Mouse (Mus musculus) MEL (cell line): Measurements from ENCODE around the gene Rin2. TPM values are rescaled to one million over a fixed set of nuclear protein-coding genes. Genes with fewer than 3 reads are reported as not detected.

Experiments used
- DNase-seq: peaks from one replicate; pipeline ENCODE4 v3.0.0; 2011; ENCODE audit warnings: low read depth, low spot score
- H3K27ac ChIP-seq: 2 replicates; pipeline ENCODE4 v1.5.1; 2012; ENCODE audit warnings: low read depth, mild to moderate bottlenecking, control low read depth, low read length, moderate library complexity; ENCODE audit not compliant: control insufficient read depth
- H3K27me3 ChIP-seq, 2 experiments: fragments of 150-350 bp in 1 of 2; sonication (generic) in 1 of 2; 2 replicates each; pipeline ENCODE4 v1.6.1; 2012; ENCODE audit warnings: low read length in 2 of 2, mild to moderate bottlenecking in 2 of 2, improper control_type of control experiment in 1 of 2, moderate library complexity in 1 of 2; ENCODE audit not compliant: insufficient read depth in 2 of 2, control insufficient read depth in 1 of 2
- H3K36me3 ChIP-seq, 2 experiments: 2 replicates each; pipeline ENCODE4 v1.6.1; 2012 to 2014; ENCODE audit warnings: low read length in 2 of 2, improper control_type of control experiment in 1 of 2, inconsistent platforms in 1 of 2, mild to moderate bottlenecking in 1 of 2; ENCODE audit not compliant: insufficient read depth in 2 of 2, control insufficient read depth in 1 of 2
- H3K4me1 ChIP-seq, 2 experiments: fragments of 150-350 bp in 1 of 2; sonication (generic) in 1 of 2; 2 replicates each; pipeline ENCODE4 v1.6.1; 2012; ENCODE audit warnings: low read length in 2 of 2, improper control_type of control experiment in 1 of 2, mild to moderate bottlenecking in 1 of 2; ENCODE audit not compliant: insufficient read depth in 2 of 2, control insufficient read depth in 1 of 2
- H3K4me3 ChIP-seq, 2 experiments: fragments of 150-350 bp in 1 of 2; sonication (generic) in 1 of 2; 2 replicates each; pipeline ENCODE4 v1.5.1; 2012; ENCODE audit warnings: low read depth in 2 of 2, low read length in 2 of 2, mild to moderate bottlenecking in 2 of 2, moderate library complexity in 2 of 2, control low read depth in 1 of 2, improper control_type of control experiment in 1 of 2; ENCODE audit not compliant: control insufficient read depth in 1 of 2, insufficient read depth in 1 of 2
- H3K79me2 ChIP-seq: 2 replicates; pipeline ENCODE4 v1.6.1; 2012; ENCODE audit warnings: mild to moderate bottlenecking, low read length, moderate library complexity; ENCODE audit not compliant: control insufficient read depth, poor library complexity, insufficient read depth
- H3K9ac ChIP-seq: 2 replicates; pipeline ENCODE4 v1.6.1; 2012; ENCODE audit warnings: low read depth, mild to moderate bottlenecking, control low read depth, low read length, moderate library complexity; ENCODE audit not compliant: control insufficient read depth, poor library complexity, severe bottlenecking
- H3K9me3 ChIP-seq: fragments of 150-350 bp; sonication (generic); replicated peaks from 2 replicates; pipeline ENCODE4 v1.6.1; 2012; ENCODE audit warnings: mild to moderate bottlenecking, low read length, improper control_type of control experiment, moderate library complexity; ENCODE audit not compliant: insufficient read depth
- BHLHE40 ChIP-seq: IDR thresholded peaks from 2 replicates; pipeline ENCODE4 v1.6.1; 2012; ENCODE audit warnings: low read depth, mild to moderate bottlenecking, inconsistent platforms, low read length, improper control_type of control experiment, borderline replicate concordance
- CHD1 ChIP-seq: IDR thresholded peaks from 2 replicates; pipeline ENCODE4 v1.6.1; 2012; ENCODE audit warnings: low read depth, mild to moderate bottlenecking, inconsistent platforms, low read length, improper control_type of control experiment
- CHD2 ChIP-seq: IDR thresholded peaks from 2 replicates; pipeline ENCODE4 v1.6.1; 2011; ENCODE audit warnings: low read length, improper control_type of control experiment
- CTCF ChIP-seq, 3 experiments: IDR thresholded peaks in 2 of 3; conservative IDR thresholded peaks in 1 of 3; 2 replicates each; pipeline ENCODE4 v1.5.1; 2011 to 2012; ENCODE audit warnings: low read length in 3 of 3, low read depth in 2 of 3, mild to moderate bottlenecking in 2 of 3, improper control_type of control experiment in 1 of 3, inconsistent platforms in 1 of 3, mixed read lengths in 1 of 3, moderate library complexity in 1 of 3; ENCODE audit not compliant: control insufficient read depth in 1 of 3, insufficient read depth in 1 of 3, poor library complexity in 1 of 3, severe bottlenecking in 1 of 3
- E2F4 ChIP-seq: IDR thresholded peaks from 2 replicates; pipeline ENCODE4 v1.6.1; 2011; ENCODE audit warnings: low read depth, low read length, improper control_type of control experiment, borderline replicate concordance
- ELF1 ChIP-seq: IDR thresholded peaks from 2 replicates; pipeline ENCODE4 v1.6.1; 2014; ENCODE audit warnings: low read depth, mild to moderate bottlenecking, inconsistent platforms, low read length, improper control_type of control experiment, moderate library complexity
- EP300 ChIP-seq, 2 experiments: IDR thresholded peaks; 2 replicates each; pipeline ENCODE4 v1.6.1; 2011; ENCODE audit warnings: improper control_type of control experiment in 2 of 2, low read length in 2 of 2, low read depth in 1 of 2, mild to moderate bottlenecking in 1 of 2
- GABPA ChIP-seq: IDR thresholded peaks from 2 replicates; pipeline ENCODE4 v1.6.1; 2012; ENCODE audit warnings: low read depth, mild to moderate bottlenecking, inconsistent platforms, low read length, improper control_type of control experiment, moderate library complexity
- GATA1 ChIP-seq: IDR thresholded peaks from 2 replicates; pipeline ENCODE4 v1.6.1; 2011; ENCODE audit warnings: low read depth, low read length, improper control_type of control experiment
- HCFC1 ChIP-seq: IDR thresholded peaks from 2 replicates; pipeline ENCODE4 v1.6.1; 2012; ENCODE audit warnings: low read depth, mild to moderate bottlenecking, inconsistent platforms, low read length, improper control_type of control experiment, moderate library complexity
- MAFK ChIP-seq: IDR thresholded peaks from 2 replicates; pipeline ENCODE4 v1.6.1; 2011; ENCODE audit warnings: low read depth, mild to moderate bottlenecking, low read length, improper control_type of control experiment, borderline replicate concordance
- MAX ChIP-seq: IDR thresholded peaks from 2 replicates; pipeline ENCODE4 v1.6.1; 2011; ENCODE audit warnings: low read length, improper control_type of control experiment
- MEF2A ChIP-seq: IDR thresholded peaks from 2 replicates; pipeline ENCODE4 v1.6.1; 2014; ENCODE audit warnings: low read depth, mild to moderate bottlenecking, inconsistent platforms, low read length, improper control_type of control experiment; ENCODE audit not compliant: poor library complexity, insufficient replicate concordance, severe bottlenecking; ENCODE audit errors: extremely low read depth
- MYC ChIP-seq: IDR thresholded peaks from 2 replicates; pipeline ENCODE4 v1.6.1; 2011; ENCODE audit warnings: low read depth, mild to moderate bottlenecking, low read length, improper control_type of control experiment, moderate library complexity
- NELFE ChIP-seq: IDR thresholded peaks from 2 replicates; pipeline ENCODE4 v1.6.1; 2011; ENCODE audit warnings: low read depth, low read length, improper control_type of control experiment
- NRF1 ChIP-seq: IDR thresholded peaks from 2 replicates; pipeline ENCODE4 v1.6.1; 2014; ENCODE audit warnings: low read depth, mild to moderate bottlenecking, inconsistent platforms, low read length, improper control_type of control experiment, moderate library complexity; ENCODE audit not compliant: poor library complexity, insufficient read depth, severe bottlenecking
- POLR2A ChIP-seq, 2 experiments: IDR thresholded peaks; 2 replicates each; pipeline ENCODE4 v1.6.1; 2011 to 2012; ENCODE audit warnings: low read length in 2 of 2, mild to moderate bottlenecking in 2 of 2, control low read depth in 1 of 2, improper control_type of control experiment in 1 of 2, low read depth in 1 of 2, moderate library complexity in 1 of 2; ENCODE audit not compliant: control insufficient read depth in 1 of 2, insufficient read depth in 1 of 2, poor library complexity in 1 of 2
- POLR2AphosphoS2 ChIP-seq: IDR thresholded peaks from 2 replicates; pipeline ENCODE4 v1.6.1; 2011; ENCODE audit warnings: low read length, improper control_type of control experiment
- RCOR1 ChIP-seq: IDR thresholded peaks from 2 replicates; pipeline ENCODE4 v1.6.1; 2012; ENCODE audit warnings: low read depth, mild to moderate bottlenecking, inconsistent platforms, low read length, improper control_type of control experiment
- SIN3A ChIP-seq: IDR thresholded peaks from 2 replicates; pipeline ENCODE4 v1.6.1; 2012; ENCODE audit warnings: low read length, improper control_type of control experiment, inconsistent platforms
- TCF12 ChIP-seq: IDR thresholded peaks from 2 replicates; pipeline ENCODE4 v1.6.1; 2014; ENCODE audit warnings: low read depth, mild to moderate bottlenecking, inconsistent platforms, low read length, improper control_type of control experiment, moderate library complexity
- UBTF ChIP-seq: IDR thresholded peaks from 2 replicates; pipeline ENCODE4 v1.6.1; 2012; ENCODE audit warnings: low read depth, mild to moderate bottlenecking, inconsistent platforms, low read length, improper control_type of control experiment, moderate library complexity, borderline replicate concordance; ENCODE audit not compliant: insufficient read depth
- USF1 ChIP-seq: IDR thresholded peaks from 2 replicates; pipeline ENCODE4 v1.6.1; 2014; ENCODE audit warnings: low read depth, mild to moderate bottlenecking, inconsistent platforms, low read length, improper control_type of control experiment, moderate library complexity
- USF2 ChIP-seq, 2 experiments: IDR thresholded peaks; 2 replicates each; pipeline ENCODE4 v1.6.1; 2011 to 2012; ENCODE audit warnings: improper control_type of control experiment in 2 of 2, low read length in 2 of 2, borderline replicate concordance in 1 of 2, inconsistent platforms in 1 of 2, low read depth in 1 of 2, mild to moderate bottlenecking in 1 of 2; ENCODE audit not compliant: insufficient read depth in 1 of 2
- ZC3H11A ChIP-seq: IDR thresholded peaks from 2 replicates; pipeline ENCODE4 v1.6.1; 2012; ENCODE audit warnings: low read depth, mild to moderate bottlenecking, inconsistent platforms, low read length, improper control_type of control experiment
- ZKSCAN1 ChIP-seq: IDR thresholded peaks from 2 replicates; pipeline ENCODE4 v1.6.1; 2012; ENCODE audit warnings: low read depth, mild to moderate bottlenecking, inconsistent platforms, low read length, improper control_type of control experiment, moderate library complexity
- ZNF384 ChIP-seq: IDR thresholded peaks from 2 replicates; pipeline ENCODE4 v1.6.1; 2012; ENCODE audit warnings: low read depth, mild to moderate bottlenecking, inconsistent platforms, low read length, improper control_type of control experiment
- polyA plus RNA-seq, 2 experiments: library from polyadenylated mRNA; stranded (reverse) in 1 of 2; unstranded in 1 of 2; fragments of >175 nt in 1 of 2; fragments of >200 nt in 1 of 2; gene quantifications; 2 replicates each; pipeline versions ENCODE4 v1.2.1 to v1.2.4; 2012; ENCODE audit warnings: low replicate concordance in 2 of 2, low read depth in 1 of 2; ENCODE audit not compliant: insufficient read length in 2 of 2, insufficient read depth in 1 of 2, missing spikeins in 1 of 2
- total RNA-seq: library from RNA; depleted of rRNA; stranded (reverse); fragments of 300-350 nt; gene quantifications from 2 replicates; pipeline ENCODE4 v1.2.3, GENCODE M21; 2012

Rin2 gene
- total and polyA plus RNA-seq, 3 experiments, result 0.01 TPM; not detected in 2

DNA sequence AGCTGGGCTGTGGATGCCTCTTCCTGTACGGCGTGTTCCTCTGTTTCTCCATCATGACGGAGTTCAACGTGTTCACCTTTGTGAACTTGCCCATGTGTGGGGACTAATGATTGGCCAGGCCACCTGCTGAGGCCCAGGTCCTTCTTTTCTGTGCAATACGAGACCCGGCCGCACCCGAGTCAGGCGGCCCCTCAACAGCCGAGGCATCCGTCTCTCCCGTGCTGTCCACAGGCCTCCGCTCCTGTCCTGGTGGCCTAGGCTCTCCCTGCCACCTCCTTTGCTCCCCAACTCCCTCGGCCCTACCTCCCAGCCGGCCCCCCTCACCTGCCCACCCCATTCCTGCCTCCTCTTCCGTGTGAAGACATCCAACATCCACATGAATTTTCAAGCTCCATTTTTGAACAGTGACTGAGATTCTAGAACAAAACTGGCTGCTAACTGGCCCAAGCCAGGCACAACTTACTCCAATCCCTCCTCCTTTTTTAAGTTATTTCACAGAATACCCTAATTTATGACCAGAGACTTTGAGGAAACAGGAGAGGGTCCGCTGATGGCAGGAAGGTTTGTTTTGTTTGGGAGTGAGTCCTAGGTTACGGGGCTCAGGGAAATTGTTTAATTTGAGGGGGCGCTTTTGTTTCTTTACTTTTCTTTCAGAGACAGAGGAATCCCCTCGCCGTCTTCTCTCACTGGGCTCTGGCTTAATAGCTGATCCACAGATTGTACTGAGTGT is 34.6 kb upstream of the Rin2 start:
- TF ChIP-seq NRF1, result no peak
- no peak for TF ChIP-seq BHLHE40
- TF ChIP-seq ELF1, result no peak
- TF ChIP-seq ZNF384, result no peak
- TF ChIP-seq POLR2AphosphoS2, result no peak
- TF ChIP-seq MYC, result no peak
- TF ChIP-seq ZC3H11A, result no peak
- no peak for TF ChIP-seq EP300 (IDR thresholded peaks at IDR 0.05; ENCODE audit: low read depth in 1 of 2, low read length in 2 of 2)
- no peak for TF ChIP-seq UBTF
- TF ChIP-seq ZKSCAN1, result no peak
- TF ChIP-seq HCFC1, result no peak
- no peak for TF ChIP-seq MEF2A
- no peak for TF ChIP-seq MAX
- TF ChIP-seq TCF12, result no peak
- no peak for TF ChIP-seq POLR2A (IDR thresholded peaks at IDR 0.05; ENCODE audit: control insufficient read depth in 1 of 2, insufficient read depth in 1 of 2, low read depth in 1 of 2, low read length in 2 of 2, poor library complexity in 1 of 2)
- TF ChIP-seq GABPA, result no peak
- no peak for TF ChIP-seq CHD2
- no peak overlapping the region for H3K4me3 ChIP-seq
- H3K9ac ChIP-seq, result no peak overlapping the region
- H3K27ac ChIP-seq, result no peak overlapping the region
- no peaks in the 10 kb centered on the region for H3K9me3 ChIP-seq
- no peaks in the 10 kb centered on the region for H3K27me3 ChIP-seq
- H3K79me2 ChIP-seq, result no peaks in the 10 kb centered on the region
- H3K36me3 ChIP-seq, result no peaks in the 10 kb centered on the region
- H3K4me1 ChIP-seq, result no peaks in the 10 kb centered on the region
- no peak for DNase-seq

DNA sequence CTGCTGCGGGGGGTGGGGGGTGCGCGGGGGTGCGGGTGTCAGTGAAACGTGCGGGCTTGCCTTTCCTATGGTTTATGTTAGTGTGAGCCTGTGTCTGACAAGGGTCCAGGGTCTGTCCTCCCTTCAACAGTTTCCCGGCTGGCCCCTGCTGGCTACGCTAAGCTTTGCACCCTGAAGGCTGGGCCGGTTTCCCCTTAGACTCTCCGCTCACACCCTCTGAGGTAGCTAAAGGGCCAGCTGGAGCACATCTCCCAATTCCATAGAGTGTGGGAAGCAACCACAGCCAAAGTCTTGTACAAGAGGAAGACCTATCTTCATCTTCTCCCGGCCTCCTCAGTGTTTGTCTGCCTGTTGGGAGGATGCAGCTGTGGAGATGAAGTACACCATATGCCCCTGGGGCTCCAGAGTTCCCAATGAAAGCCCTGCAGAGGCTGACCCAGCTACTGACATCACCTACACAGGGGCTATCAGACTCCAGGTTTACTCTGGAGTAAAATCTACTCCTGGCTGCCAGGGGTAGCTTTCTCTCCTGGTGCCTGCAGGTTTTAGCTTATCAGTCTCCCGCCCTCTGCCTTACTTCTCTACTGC is 19.5 kb upstream of the Rin2 start:
- no peak for DNase-seq
- no peaks in the 10 kb centered on the region for H3K36me3 ChIP-seq
- no peak overlapping the region for H3K9ac ChIP-seq
- H3K27ac ChIP-seq, result no peak overlapping the region
- no peak overlapping the region for H3K4me3 ChIP-seq
- no peaks in the 10 kb centered on the region for H3K27me3 ChIP-seq
- H3K9me3 ChIP-seq, result no peaks in the 10 kb centered on the region
- TF ChIP-seq USF2 (IDR thresholded peaks at IDR 0.05; ENCODE audit: borderline replicate concordance in 1 of 2, insufficient read depth in 1 of 2, low read depth in 1 of 2, low read length in 2 of 2) (no peak), ZKSCAN1 (no peak), ZC3H11A (no peak), MEF2A (no peak), EP300 (IDR thresholded peaks at IDR 0.05; ENCODE audit: low read depth in 1 of 2, low read length in 2 of 2) (no peak), GATA1 (no peak), TCF12 (no peak), E2F4 (no peak), CHD1 (no peak), POLR2A (IDR thresholded peaks at IDR 0.05; ENCODE audit: control insufficient read depth in 1 of 2, insufficient read depth in 1 of 2, low read depth in 1 of 2, low read length in 2 of 2, poor library complexity in 1 of 2) (no peak), SIN3A (no peak), UBTF (no peak), USF1 (no peak), RCOR1 (no peak), NELFE (no peak), MAFK (no peak), CTCF (IDR thresholded peaks at IDR 0.05 in 2 of 3, conservative IDR thresholded peaks at IDR 0.05 in 1 of 3; ENCODE audit: control insufficient read depth in 1 of 3, insufficient read depth in 1 of 3, low read depth in 2 of 3, low read length in 3 of 3, poor library complexity in 1 of 3, severe bottlenecking in 1 of 3) (no peak), POLR2AphosphoS2 (no peak)
- TF ChIP-seq, all 39 proteins: peak for 0
- H3K4me1 ChIP-seq, result no peaks in the 10 kb centered on the region
- H3K79me2 ChIP-seq, result no peaks in the 10 kb centered on the region
